Mouse (Mus musculus) T-helper 17 cell (primary cell): ENCODE measurements around the gene Slc4a2.

Source experiments
- in situ Hi-C, 2 experiments: fragments of 300-600 bp; cut with MboI, MseI; formaldehyde crosslinking; loops; 1 replicate in 1 of 2; 2 replicates in 1 of 2; pipeline ENCODE4 v1.15.1; 2025; ENCODE audit warnings: high pct_unique_total_duplicates in 2 of 2

Gene Slc4a2

GRCm38 (mm10) chr5:24423129-24424003 lies at the start of gene Slc4a2, which contains the start of gene Cdk5:
Gene Slc4a2 (plus strand): TSS chr5:24423837.
Gene Cdk5 (minus strand): TSS chr5:24423530.
- in situ Hi-C loops = loop anchor here in 1 of 2 experiments (5.0 kb wide), 1 partner anchor 36 kb away; no protein-coding TSS in a partner anchor

- in situ Hi-C loops = no loop called here
Measured at GRCm38 (mm10) chr5:24374216-24374615, 49.4 kb upstream of the Slc4a2 start.

GRCm38 (mm10) chr5:24374666-24375328 lies 48.8 kb upstream of the Slc4a2 start:
- in situ Hi-C loops = no loop called here

- in situ Hi-C loops = no loop called here
Measured at GRCm38 (mm10) chr5:24378700-24379099, 44.9 kb upstream of the Slc4a2 start.

GRCm38 (mm10) chr5:24379501-24379900 lies 44.1 kb upstream of the Slc4a2 start:
- in situ Hi-C loops = no loop called here

GRCm38 (mm10) chr5:24380499-24380898 lies 43.1 kb upstream of the Slc4a2 start:
- in situ Hi-C loops = no loop called here

- in situ Hi-C loops = no loop called here
Measured at GRCm38 (mm10) chr5:24381486-24381885, 42.2 kb upstream of the Slc4a2 start.

- in situ Hi-C loops = no loop called here
Measured at GRCm38 (mm10) chr5:24381988-24382387, 41.6 kb upstream of the Slc4a2 start.

- in situ Hi-C loops = no loop called here
Measured at GRCm38 (mm10) chr5:24383026-24383859, 40.4 kb upstream of the Slc4a2 start.

- in situ Hi-C loops = no loop called here
Measured at GRCm38 (mm10) chr5:24384407-24384806, 39.2 kb upstream of the Slc4a2 start.

GRCm38 (mm10) chr5:24385374-24385773 lies 38.3 kb upstream of the Slc4a2 start:
- in situ Hi-C loops = loop anchor here in 1 of 2 experiments (5.0 kb wide), 1 partner anchor 37 kb away; the partner anchor contains the start of genes Cdk5 and Slc4a2

- in situ Hi-C loops = loop anchor here in 1 of 2 experiments (5.0 kb wide), 1 partner anchor 36 kb away; the partner anchor contains the start of genes Cdk5 and Slc4a2
Measured at GRCm38 (mm10) chr5:24385887-24386550, 37.6 kb upstream of the Slc4a2 start.

GRCm38 (mm10) chr5:24387264-24388241 lies 36.1 kb upstream of the Slc4a2 start:
- in situ Hi-C loops = loop anchor here in 1 of 2 experiments (5.0 kb wide), 1 partner anchor 35 kb away; the partner anchor contains the start of genes Cdk5 and Slc4a2

GRCm38 (mm10) chr5:24388246-24388915 lies 35.3 kb upstream of the Slc4a2 start:
- in situ Hi-C loops = loop anchor here in 1 of 2 experiments (5.0 kb wide), 1 partner anchor 34 kb away; the partner anchor contains the start of genes Cdk5 and Slc4a2

- in situ Hi-C loops = loop anchor here in 1 of 2 experiments (5.0 kb wide), 1 partner anchor 33 kb away; the partner anchor contains the start of genes Cdk5 and Slc4a2
Measured at GRCm38 (mm10) chr5:24389011-24389657, 34.5 kb upstream of the Slc4a2 start.

GRCm38 (mm10) chr5:24389658-24390020 lies 34.0 kb upstream of the Slc4a2 start:
- in situ Hi-C loops = loop anchor here in 1 of 2 experiments (5.0 kb wide), 1 partner anchor 33 kb away; the partner anchor contains the start of genes Cdk5 and Slc4a2

- in situ Hi-C loops = no loop called here
Measured at GRCm38 (mm10) chr5:24391864-24392263, 31.8 kb upstream of the Slc4a2 start, which contains the start of gene Atg9b. Gene Atg9b (minus strand): TSS chr5:24392143.

GRCm38 (mm10) chr5:24392724-24393123 lies 30.9 kb upstream of the Slc4a2 start:
- in situ Hi-C loops = no loop called here
